Mouse (Mus musculus) left cerebral cortex, postnatal 4 days (tissue): Measurements from ENCODE around the gene Dbi. TPM values are rescaled to one million over a fixed set of nuclear protein-coding genes. Genes with fewer than 3 reads are reported as not detected.

Source experiments
- DNase-seq: peaks from one replicate; pipeline ENCODE4 v3.0.0-alpha.2; 2022
- intact Hi-C: fragments of 180-260 bp; cut with DNase I; formaldehyde crosslinking; loops from one replicate; pipeline ENCODE4 v1.15.1; 2025
- total RNA-seq, 2 experiments: library from RNA; stranded (reverse); gene quantifications; 2 replicates each; pipeline ENCODE4 v1.2.3; 2021

Dbi gene
- 100 to 1,000 TPM; 335 to 344 TPM for total RNA-seq

GRCm38 (mm10) chr1:120120969-120121811 lies at the start of gene Dbi, which contains the start of gene 3110009E18Rik:
Gene Dbi, minus strand, starts transcription at chr1:120121078.
Gene 3110009E18Rik, plus strand, starts transcription at chr1:120121187.
- intact Hi-C loops, result no loop called here
- peak; percentile 99 for DNase-seq

- intact Hi-C loops, result loop anchor here (2.0 kb wide), 1 partner anchor 378 kb away; no protein-coding TSS in a partner anchor
- no peak for DNase-seq
Measured at GRCm38 (mm10) chr1:120170307-120170706, 49.4 kb upstream of the Dbi start.

GRCm38 (mm10) chr1:120168674-120169073 lies 47.8 kb upstream of the Dbi start:
- intact Hi-C loops, result no loop called here
- no peak for DNase-seq

GRCm38 (mm10) chr1:120168016-120168415 lies 47.1 kb upstream of the Dbi start:
- DNase-seq, result no peak
- intact Hi-C loops, result no loop called here

GRCm38 (mm10) chr1:120162616-120163015 lies 41.7 kb upstream of the Dbi start:
- intact Hi-C loops, result no loop called here
- DNase-seq, result no peak

GRCm38 (mm10) chr1:120161502-120161901 lies 40.6 kb upstream of the Dbi start:
- DNase-seq, result no peak
- intact Hi-C loops, result no loop called here

GRCm38 (mm10) chr1:120158474-120159127 lies 37.7 kb upstream of the Dbi start:
- DNase-seq, result no peak
- intact Hi-C loops, result no loop called here

GRCm38 (mm10) chr1:120155325-120155724 lies 34.4 kb upstream of the Dbi start:
- DNase-seq, result peak; percentile 20
- intact Hi-C loops, result no loop called here

GRCm38 (mm10) chr1:120154232-120154631 lies 33.4 kb upstream of the Dbi start:
- intact Hi-C loops, result no loop called here
- peak; percentile 39 for DNase-seq

GRCm38 (mm10) chr1:120146994-120147393 lies 26.1 kb upstream of the Dbi start:
- no peak for DNase-seq
- intact Hi-C loops, result no loop called here

- intact Hi-C loops, result no loop called here
- DNase-seq, result no peak
Measured at GRCm38 (mm10) chr1:120145527-120146216, 24.8 kb upstream of the Dbi start.

- peak; percentile 86 for DNase-seq
- intact Hi-C loops, result no loop called here
Measured at GRCm38 (mm10) chr1:120142551-120142950, 21.7 kb upstream of the Dbi start.

- intact Hi-C loops, result no loop called here
- DNase-seq, result no peak
Measured at GRCm38 (mm10) chr1:120140144-120140693, 19.3 kb upstream of the Dbi start.

GRCm38 (mm10) chr1:120138923-120139540 lies 18.2 kb upstream of the Dbi start:
- intact Hi-C loops, result no loop called here
- DNase-seq, result no peak

GRCm38 (mm10) chr1:120135934-120136786 lies 15.3 kb upstream of the Dbi start:
- intact Hi-C loops, result no loop called here
- DNase-seq, result no peak

GRCm38 (mm10) chr1:120132376-120132775 lies 11.5 kb upstream of the Dbi start:
- DNase-seq, result no peak
- intact Hi-C loops, result no loop called here

- intact Hi-C loops, result no loop called here
- no peak for DNase-seq
Measured at GRCm38 (mm10) chr1:120126318-120126717, 5.4 kb upstream of the Dbi start.

GRCm38 (mm10) chr1:120125471-120125870 lies 4.6 kb upstream of the Dbi start:
- no peak for DNase-seq
- intact Hi-C loops, result no loop called here

- intact Hi-C loops, result no loop called here
- DNase-seq, result no peak
Measured at GRCm38 (mm10) chr1:120124839-120125238, 4.0 kb upstream of the Dbi start.
